Mouse (Mus musculus): ENCODE data around the gene Ubtd1. TPM values are rescaled to one million over a fixed set of nuclear protein-coding genes. Genes with fewer than 3 reads are reported as not detected.

Gene Ubtd1
- total and polyA plus RNA-seq, 3 experiments: 9.1 to 15.5 TPM; not detected in 1

GRCm38 (mm10) chr19:42008586-42008985, 27.0 kb downstream of the Ubtd1 start:
- Histone ChIP-seq H3K36me3 (ENCODE audit: control insufficient read depth in 1 of 2, insufficient read depth in 2 of 2, low read length in 2 of 2) (peaks cover 0 to 8% of the 10 kb centered on the region in 2 experiments; a peak in 2 of 4 replicates), H3K27ac (ENCODE audit: control insufficient read depth, low read depth, low read length) (no peak overlapping the region), H3K4me1 (ENCODE audit: control insufficient read depth in 1 of 2, insufficient read depth in 2 of 2, low read length in 2 of 2) (peaks cover 2 to 13% of the 10 kb centered on the region in 2 experiments), H3K4me3 (ENCODE audit: control insufficient read depth in 1 of 2, insufficient read depth in 1 of 2, low read depth in 2 of 2, low read length in 2 of 2) (no peak overlapping the region), H3K27me3 (ENCODE audit: control insufficient read depth in 1 of 2, insufficient read depth in 2 of 2, low read length in 2 of 2) (no peaks in the 10 kb centered on the region), H3K79me2 (ENCODE audit: control insufficient read depth, insufficient read depth, low read length, poor library complexity) (no peaks in the 10 kb centered on the region), H3K9ac (ENCODE audit: control insufficient read depth, low read depth, low read length, poor library complexity, severe bottlenecking) (no peak overlapping the region), H3K9me3 (replicated peaks; ENCODE audit: insufficient read depth, low read length) (no peaks in the 10 kb centered on the region)
- DNase-seq (ENCODE audit: low read depth, low spot score): no peak
- no peak for TF ChIP-seq MAFK (IDR thresholded peaks at IDR 0.05; ENCODE audit: borderline replicate concordance, low read depth, low read length)
- no peak for TF ChIP-seq ZNF384 (IDR thresholded peaks at IDR 0.05; ENCODE audit: low read depth, low read length)

- H3K27ac ChIP-seq (ENCODE audit: control insufficient read depth, low read depth, low read length): no peak overlapping the region
- H3K9me3 ChIP-seq (replicated peaks; ENCODE audit: insufficient read depth, low read length): no peaks in the 10 kb centered on the region
- no peaks in the 10 kb centered on the region for H3K79me2 ChIP-seq (ENCODE audit: control insufficient read depth, insufficient read depth, low read length, poor library complexity)
- H3K9ac ChIP-seq (ENCODE audit: control insufficient read depth, low read depth, low read length, poor library complexity, severe bottlenecking): no peak overlapping the region
- no peak overlapping the region for H3K4me3 ChIP-seq (ENCODE audit: control insufficient read depth in 1 of 2, insufficient read depth in 1 of 2, low read depth in 2 of 2, low read length in 2 of 2)
- H3K36me3 ChIP-seq (ENCODE audit: control insufficient read depth in 1 of 2, insufficient read depth in 2 of 2, low read length in 2 of 2): peaks cover 0 to 8% of the 10 kb centered on the region in 2 experiments; a peak in 2 of 4 replicates
- TF ChIP-seq TBP (IDR thresholded peaks at IDR 0.05; ENCODE audit: low read depth, low read length) (no peak), UBTF (IDR thresholded peaks at IDR 0.05; ENCODE audit: borderline replicate concordance, insufficient read depth, low read depth, low read length) (no peak)
- H3K4me1 ChIP-seq (ENCODE audit: control insufficient read depth in 1 of 2, insufficient read depth in 2 of 2, low read length in 2 of 2): peaks cover 2 to 13% of the 10 kb centered on the region in 2 experiments
- no peak for DNase-seq (ENCODE audit: low read depth, low spot score)
- H3K27me3 ChIP-seq (ENCODE audit: control insufficient read depth in 1 of 2, insufficient read depth in 2 of 2, low read length in 2 of 2): no peaks in the 10 kb centered on the region
Observed at GRCm38 (mm10) chr19:42009067-42009466, 27.5 kb downstream of the Ubtd1 start.

- Histone ChIP-seq H3K9ac (ENCODE audit: control insufficient read depth, low read depth, low read length, poor library complexity, severe bottlenecking) (no peak overlapping the region), H3K36me3 (ENCODE audit: control insufficient read depth in 1 of 2, insufficient read depth in 2 of 2, low read length in 2 of 2) (peaks cover 0 to 5% of the 10 kb centered on the region in 2 experiments; a peak in 2 of 4 replicates)
Observed at GRCm38 (mm10) chr19:42010436-42010835, 28.9 kb downstream of the Ubtd1 start.

More at GRCm38 (mm10) chr19:42010436-42010835, 28.9 kb downstream of the Ubtd1 start:
- TF ChIP-seq MXI1 (IDR thresholded peaks at IDR 0.05; ENCODE audit: low read depth, low read length) (no peak), ZNF384 (IDR thresholded peaks at IDR 0.05; ENCODE audit: low read depth, low read length) (no peak), POLR2AphosphoS5 (IDR thresholded peaks at IDR 0.05; ENCODE audit: borderline replicate concordance, low read depth, low read length) (no peak), USF1 (IDR thresholded peaks at IDR 0.05; ENCODE audit: low read depth, low read length) (no peak), MYB (IDR thresholded peaks at IDR 0.05; ENCODE audit: low read depth, low read length) (no peak), TCF12 (IDR thresholded peaks at IDR 0.05; ENCODE audit: low read depth, low read length) (no peak), ZC3H11A (IDR thresholded peaks at IDR 0.05; ENCODE audit: low read depth, low read length) (no peak), ETS1 (IDR thresholded peaks at IDR 0.05; ENCODE audit: low read depth, low read length) (no peak), MEF2A (IDR thresholded peaks at IDR 0.05; ENCODE audit: extremely low read depth, insufficient replicate concordance, low read depth, low read length, poor library complexity, severe bottlenecking) (no peak), GABPA (IDR thresholded peaks at IDR 0.05; ENCODE audit: low read depth, low read length) (no peak), TAL1 (IDR thresholded peaks at IDR 0.05; ENCODE audit: low read length) (no peak), NELFE (IDR thresholded peaks at IDR 0.05; ENCODE audit: low read depth, low read length) (no peak), NRF1 (IDR thresholded peaks at IDR 0.05; ENCODE audit: insufficient read depth, low read depth, low read length, poor library complexity, severe bottlenecking) (no peak), GATA1 (IDR thresholded peaks at IDR 0.05; ENCODE audit: low read depth, low read length) (no peak), E2F4 (IDR thresholded peaks at IDR 0.05; ENCODE audit: borderline replicate concordance, low read depth, low read length) (no peak), CTCF (IDR thresholded peaks at IDR 0.05 in 2 of 3, conservative IDR thresholded peaks at IDR 0.05 in 1 of 3; ENCODE audit: control insufficient read depth in 1 of 3, insufficient read depth in 1 of 3, low read depth in 2 of 3, low read length in 3 of 3, poor library complexity in 1 of 3, severe bottlenecking in 1 of 3) (no peak), KAT2A (conservative IDR thresholded peaks at IDR 0.05; ENCODE audit: low read depth, low read length) (no peak), CHD2 (IDR thresholded peaks at IDR 0.05; ENCODE audit: low read length) (no peak), POLR2AphosphoS2 (IDR thresholded peaks at IDR 0.05; ENCODE audit: low read length) (no peak), EP300 (IDR thresholded peaks at IDR 0.05; ENCODE audit: low read depth in 1 of 2, low read length in 2 of 2) (no peak)
- Histone ChIP-seq H3K27me3 (ENCODE audit: control insufficient read depth in 1 of 2, insufficient read depth in 2 of 2, low read length in 2 of 2) (no peaks in the 10 kb centered on the region), H3K27ac (ENCODE audit: control insufficient read depth, low read depth, low read length) (no peak overlapping the region), H3K4me3 (ENCODE audit: control insufficient read depth in 1 of 2, insufficient read depth in 1 of 2, low read depth in 2 of 2, low read length in 2 of 2) (no peak overlapping the region), H3K9me3 (replicated peaks; ENCODE audit: insufficient read depth, low read length) (no peaks in the 10 kb centered on the region), H3K79me2 (ENCODE audit: control insufficient read depth, insufficient read depth, low read length, poor library complexity) (no peaks in the 10 kb centered on the region), H3K4me1 (ENCODE audit: control insufficient read depth in 1 of 2, insufficient read depth in 2 of 2, low read length in 2 of 2) (peaks cover under 1 to 7% of the 10 kb centered on the region in 2 experiments; a peak in 3 of 4 replicates)
- DNase-seq (ENCODE audit: low read depth, low spot score): no peak
